Mouse (Mus musculus) embryonic fibroblast, embryonic 13.5 days (primary cell): Measurements from ENCODE around the gene Dcaf8. TPM values are rescaled to one million over a fixed set of nuclear protein-coding genes. Genes with fewer than 3 reads are reported as not detected.

Experiments used
- H3K27ac ChIP-seq: 2 replicates; pipeline ENCODE4 v1.5.1; 2012; ENCODE audit warnings: low read length, control low read depth, inconsistent platforms; ENCODE audit not compliant: insufficient read depth
- H3K4me1 ChIP-seq: 2 replicates; pipeline ENCODE4 v1.6.1; 2011; ENCODE audit warnings: low read length; ENCODE audit not compliant: control insufficient read depth, insufficient read depth
- H3K4me3 ChIP-seq: 2 replicates; pipeline ENCODE4 v1.5.1; 2011; ENCODE audit warnings: mild to moderate bottlenecking, control low read depth, low read length; ENCODE audit not compliant: insufficient read depth
- CTCF ChIP-seq: IDR thresholded peaks from 2 replicates; pipeline ENCODE4 v1.5.1; 2011; ENCODE audit warnings: mild to moderate bottlenecking, control low read depth, low read length, moderate library complexity, borderline replicate concordance; ENCODE audit not compliant: insufficient read depth
- POLR2A ChIP-seq: IDR thresholded peaks from 2 replicates; pipeline ENCODE4 v1.6.1; 2011; ENCODE audit warnings: low read depth, mild to moderate bottlenecking, control low read depth, low read length, moderate library complexity
- polyA plus RNA-seq: library from polyadenylated mRNA; stranded (reverse); fragments of >200 nt; gene quantifications from 2 replicates; pipeline ENCODE4 v1.2.4, GENCODE M21; 2011; ENCODE audit warnings: low read depth; ENCODE audit not compliant: missing spikeins, insufficient read length

Gene Dcaf8
- polyA plus RNA-seq, 1 experiment, result 83.4 TPM

DNA sequence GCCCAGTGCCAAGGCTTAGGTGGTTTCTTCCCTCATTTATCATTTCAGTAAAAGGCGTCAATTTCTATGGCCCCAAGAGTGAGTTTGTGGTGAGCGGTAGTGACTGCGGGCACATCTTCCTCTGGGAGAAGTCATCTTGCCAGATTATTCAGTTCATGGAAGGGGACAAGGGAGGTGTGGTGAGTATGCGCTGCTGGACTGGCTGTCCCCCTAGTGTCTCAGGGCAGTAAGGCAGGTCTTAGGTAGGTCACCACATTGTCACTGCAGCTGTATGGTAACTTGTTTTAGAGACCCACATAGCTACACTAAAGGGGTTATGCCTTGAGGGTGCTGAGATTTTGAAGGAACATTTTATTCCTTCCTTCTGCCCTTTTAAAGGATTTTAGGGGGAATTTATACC is 41.0 kb downstream of the Dcaf8 start:
- H3K27ac ChIP-seq, result no peak overlapping the region
- TF ChIP-seq POLR2A (no peak), CTCF (peak; percentile 77; the same call in 1 of the 2 replicates)
- H3K4me1 ChIP-seq, result no peaks in the 10 kb centered on the region
- no peak overlapping the region for H3K4me3 ChIP-seq

DNA sequence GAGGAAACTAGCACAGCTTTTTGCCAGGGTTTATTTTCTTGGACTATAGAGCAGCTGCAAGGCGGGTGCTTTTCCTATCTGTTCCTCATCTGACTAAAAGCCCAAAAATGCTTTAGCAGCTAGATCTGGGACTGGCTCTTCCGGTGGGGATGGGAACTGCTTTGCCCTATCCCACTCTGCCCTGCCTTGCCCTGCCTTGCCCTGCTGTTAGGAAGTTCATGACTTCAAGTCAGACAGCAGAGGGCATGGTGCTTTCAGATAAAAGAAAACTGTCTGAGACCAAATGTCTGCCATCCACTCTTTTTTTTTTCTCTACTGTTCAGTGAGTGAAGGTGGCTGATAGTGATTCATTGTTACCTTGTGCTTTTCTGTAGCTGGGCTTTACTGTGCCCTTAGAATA is 43.7 kb downstream of the Dcaf8 start:
- TF ChIP-seq CTCF (no peak), POLR2A (no peak)
- H3K4me3 ChIP-seq, result no peak overlapping the region
- no peak overlapping the region for H3K27ac ChIP-seq
- no peaks in the 10 kb centered on the region for H3K4me1 ChIP-seq

DNA sequence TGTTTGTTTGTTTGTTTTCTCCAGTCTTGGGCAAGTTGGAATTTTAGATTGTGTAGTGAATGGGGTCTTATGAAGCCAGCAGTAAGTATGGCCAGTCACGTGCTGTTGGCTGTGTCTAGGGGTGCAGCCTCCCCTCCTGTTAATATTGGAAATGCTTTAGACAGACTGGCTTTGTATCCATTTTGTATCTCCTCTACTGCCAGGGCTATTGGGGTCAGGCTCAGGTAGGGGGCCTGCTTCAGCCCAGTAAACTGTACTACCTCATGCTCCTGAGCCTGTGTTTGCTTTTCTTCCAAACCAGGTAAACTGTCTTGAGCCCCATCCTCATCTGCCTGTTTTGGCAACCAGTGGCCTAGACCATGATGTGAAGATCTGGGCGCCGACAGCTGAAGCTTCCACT is 44.3 kb downstream of the Dcaf8 start:
- Histone ChIP-seq H3K27ac (no peak overlapping the region), H3K4me3 (no peak overlapping the region), H3K4me1 (no peaks in the 10 kb centered on the region)
- TF ChIP-seq POLR2A, result no peak
- TF ChIP-seq CTCF, result no peak

DNA sequence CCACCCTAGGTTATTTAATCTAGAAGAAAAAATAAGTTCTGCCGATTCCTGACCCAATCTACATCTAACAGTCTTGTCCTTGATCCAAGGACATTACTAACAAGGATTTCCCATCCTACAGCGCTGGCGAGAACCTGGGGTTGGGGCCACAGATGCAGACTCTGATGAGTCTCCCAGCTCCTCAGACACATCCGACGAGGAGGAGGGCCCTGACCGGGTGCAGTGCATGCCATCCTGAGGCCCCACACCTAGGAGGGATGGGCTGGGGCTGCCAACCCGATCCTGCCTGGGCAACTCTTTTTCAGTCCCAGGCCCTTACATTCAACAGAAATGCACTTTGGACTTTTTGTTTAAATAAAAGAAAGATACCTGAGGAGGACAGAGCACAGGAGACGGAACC is 46.6 kb downstream of the Dcaf8 start:
- Histone ChIP-seq H3K4me3 (no peak overlapping the region), H3K27ac (no peak overlapping the region), H3K4me1 (no peaks in the 10 kb centered on the region)
- TF ChIP-seq CTCF, result no peak
- TF ChIP-seq POLR2A, result no peak

DNA sequence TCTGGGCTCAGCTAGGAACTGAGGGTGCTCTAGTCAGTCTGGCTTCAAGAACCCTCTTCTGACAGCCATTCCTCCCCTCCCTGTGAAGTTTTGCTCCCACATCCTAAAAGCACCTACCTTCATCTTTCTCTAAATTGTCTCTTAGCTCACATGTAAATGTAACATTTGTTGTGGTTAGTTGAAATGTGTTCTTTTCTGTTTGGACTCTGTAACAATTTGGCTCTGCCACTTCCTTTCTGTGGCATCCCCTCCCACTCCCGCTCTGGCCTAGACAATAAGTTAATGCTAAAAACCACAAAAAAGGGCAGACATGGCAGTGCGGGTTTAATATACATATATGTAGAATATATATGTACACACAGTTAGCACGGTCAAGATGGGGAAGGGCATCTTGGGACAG is 49.3 kb downstream of the Dcaf8 start:
- peaks cover 10% of the 10 kb centered on the region for H3K4me1 ChIP-seq
- no peak overlapping the region for H3K4me3 ChIP-seq
- H3K27ac ChIP-seq, result no peak overlapping the region
- TF ChIP-seq CTCF (no peak), POLR2A (0 out of 2 replicates have a peak, but pooled peaks have one; percentile 7)

DNA sequence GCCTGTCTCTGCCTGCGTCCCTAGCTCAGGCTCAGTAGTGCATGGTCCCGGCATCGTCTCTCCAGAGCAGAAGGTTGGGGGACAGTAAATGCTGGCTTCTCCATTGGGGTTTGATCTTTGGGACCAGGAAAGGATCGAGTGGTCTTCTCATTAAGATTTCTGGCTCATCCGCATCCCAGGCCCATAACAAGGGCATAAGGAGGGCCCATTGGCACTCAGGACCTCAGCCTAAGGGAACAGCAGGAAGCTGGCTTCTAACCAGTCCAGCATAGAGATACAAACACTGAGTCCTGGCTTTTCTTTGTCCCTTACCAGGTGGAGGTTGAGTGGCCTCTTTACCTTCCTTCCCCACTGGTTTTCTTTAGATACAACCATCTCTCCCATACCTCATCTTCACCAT is 50.0 kb downstream of the Dcaf8 start:
- H3K4me3 ChIP-seq, result no peak overlapping the region
- H3K27ac ChIP-seq, result no peak overlapping the region
- TF ChIP-seq POLR2A, result no peak
- no peak for TF ChIP-seq CTCF
- H3K4me1 ChIP-seq, result peaks cover 12% of the 10 kb centered on the region

DNA sequence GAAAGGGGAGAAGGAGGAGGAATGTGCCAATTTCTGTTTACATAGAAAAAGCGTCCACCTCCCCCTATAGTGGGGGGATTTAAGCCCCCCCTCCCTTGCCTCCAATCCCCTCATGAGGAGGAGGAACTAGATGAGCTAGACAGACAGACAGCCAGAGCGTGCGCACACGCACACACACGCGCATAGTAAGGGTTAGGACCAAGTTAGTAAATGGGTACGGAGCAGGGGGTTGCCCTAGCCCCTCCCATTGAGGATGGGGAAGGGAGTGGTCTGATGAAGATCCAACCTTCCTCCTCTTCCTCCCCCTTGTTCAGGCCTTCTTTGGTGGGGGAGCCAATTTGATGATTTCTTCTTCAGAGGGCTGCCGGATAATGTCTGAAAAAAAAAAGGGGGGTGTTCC is 50.4 kb downstream of the Dcaf8 start:
- Histone ChIP-seq H3K27ac (no peak overlapping the region), H3K4me1 (peaks cover 16% of the 10 kb centered on the region), H3K4me3 (no peak overlapping the region)
- TF ChIP-seq POLR2A (no peak), CTCF (no peak)

DNA sequence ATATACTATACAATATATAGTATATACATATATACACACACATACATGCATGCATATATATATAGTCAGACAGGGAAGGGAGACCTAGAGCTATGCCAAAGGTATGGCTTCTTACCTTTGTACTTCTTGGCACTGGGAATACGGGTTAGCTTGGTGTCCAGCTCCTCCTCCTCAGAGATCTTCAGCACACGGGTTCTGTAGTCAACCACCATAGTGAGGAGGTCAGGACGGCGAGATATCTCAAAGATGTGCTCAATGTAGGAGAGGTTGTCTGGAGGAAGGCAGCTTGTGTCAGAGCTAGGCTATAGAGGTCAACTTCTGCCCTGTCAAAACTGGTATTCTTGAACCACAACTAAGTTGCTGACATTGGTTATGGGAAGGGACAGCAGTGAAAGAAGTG is 51.1 kb downstream of the Dcaf8 start:
- TF ChIP-seq POLR2A, result no peak
- TF ChIP-seq CTCF, result no peak
- Histone ChIP-seq H3K27ac (no peak overlapping the region), H3K4me1 (peaks cover 22% of the 10 kb centered on the region), H3K4me3 (no peak overlapping the region)

DNA sequence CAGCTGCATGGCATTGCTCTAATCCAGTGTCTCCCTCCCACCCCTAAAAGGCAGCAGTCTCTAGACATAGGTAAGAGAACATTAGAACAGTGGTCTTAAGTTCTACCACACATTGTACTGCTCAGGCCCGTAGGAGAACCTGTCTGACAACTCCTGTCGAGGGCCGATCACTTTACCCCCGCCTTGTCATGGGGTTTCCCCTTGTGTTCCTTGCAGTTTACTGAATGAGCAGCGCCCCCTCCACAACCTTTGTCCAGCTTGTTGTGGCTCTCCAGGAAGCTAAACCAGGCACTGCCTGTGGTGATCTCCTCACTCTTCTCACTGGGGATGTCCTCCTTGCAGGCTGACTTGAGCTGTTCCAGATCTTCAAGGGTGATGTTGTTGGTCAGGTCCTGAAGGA is 52.3 kb downstream of the Dcaf8 start:
- no peak for TF ChIP-seq POLR2A
- no peak for TF ChIP-seq CTCF
- peaks cover 25% of the 10 kb centered on the region for H3K4me1 ChIP-seq
- no peak overlapping the region for H3K27ac ChIP-seq
- H3K4me3 ChIP-seq, result no peak overlapping the region

DNA sequence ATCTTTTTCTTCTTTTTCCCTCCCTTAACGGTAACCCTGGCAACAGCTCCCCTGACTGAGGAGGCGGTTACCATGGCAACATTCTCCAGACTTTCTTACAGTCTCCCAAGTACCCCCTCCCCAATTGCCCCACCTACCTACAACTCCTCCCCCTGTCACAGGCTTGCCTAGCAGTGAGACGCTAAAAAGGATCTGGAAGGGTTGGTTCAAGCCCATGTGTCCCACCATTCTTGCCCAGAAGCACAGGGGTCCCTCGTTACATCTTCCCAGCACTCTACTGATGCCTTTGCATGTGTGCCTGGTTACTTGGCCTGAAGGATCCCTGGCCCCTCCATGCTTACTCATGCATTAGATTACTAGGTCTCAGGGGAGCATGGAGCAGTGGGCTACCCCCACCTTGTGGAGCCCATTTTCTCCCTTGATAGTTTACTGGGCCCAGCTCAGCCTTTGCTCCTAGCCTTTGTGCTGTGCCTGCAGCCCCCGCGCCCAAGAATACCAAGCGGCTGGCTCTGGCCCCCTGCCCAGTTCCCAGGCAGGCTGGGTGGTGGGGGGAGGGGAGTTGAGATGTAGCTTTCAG is 53.1 kb downstream of the Dcaf8 start:
- H3K27ac ChIP-seq, result no peak overlapping the region
- TF ChIP-seq POLR2A, result no peak
- no peak for TF ChIP-seq CTCF
- no peak overlapping the region for H3K4me3 ChIP-seq
- H3K4me1 ChIP-seq, result peaks cover 25% of the 10 kb centered on the region
